Mouse (Mus musculus): ENCODE data around the gene Zfp988. TPM values are rescaled to one million over a fixed set of nuclear protein-coding genes. Genes with fewer than 3 reads are reported as not detected.
"Not testable (repeated sequence)": the region's sequence is repeated elsewhere in the genome, so short reads cannot be mapped to it uniquely, and the experiment has no call there.

Gene Zfp988
- total and polyA plus RNA-seq, 2 experiments = not detected

- WGBS = 59% methylated on average over 3 of the region's 3 CpGs
- not testable (repeated sequence) for H3K27ac ChIP-seq (replicated peaks; ENCODE audit: insufficient read depth, low read depth, low read length); H3K36me3 ChIP-seq (ENCODE audit: control insufficient read depth, insufficient read depth, low read length); H3K79me2 ChIP-seq (ENCODE audit: control insufficient read depth, insufficient read depth, low read length); H3K27me3 ChIP-seq (ENCODE audit: control insufficient read depth, insufficient read depth, low read length); H3K9ac ChIP-seq (ENCODE audit: low read depth, low read length); H3K4me1 ChIP-seq (ENCODE audit: control insufficient read depth, insufficient read depth, low read length); H3K4me3 ChIP-seq (ENCODE audit: insufficient read depth, low read depth, low read length); DNase-seq (ENCODE audit: extremely low read depth, low read depth, low spot score)
Observed at GRCm38 (mm10) chr4:147298585-147298984, 6.9 kb upstream of the Zfp988 start.

DNA sequence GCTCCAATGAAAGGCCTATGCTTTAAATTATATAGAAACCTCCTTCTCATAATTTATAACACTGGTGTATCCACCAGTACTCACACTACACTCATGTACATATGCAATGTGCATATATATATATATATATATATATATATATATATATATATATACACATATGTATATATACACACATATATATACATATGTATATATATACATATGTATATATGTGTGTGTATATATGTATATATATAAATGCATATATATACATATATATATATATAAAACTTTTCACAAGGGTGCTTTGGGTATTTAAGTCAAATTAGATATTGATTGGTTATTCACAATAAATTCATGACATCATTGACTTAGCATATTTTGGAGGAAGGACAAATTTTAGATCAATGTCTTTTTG, 3.1 kb upstream of the Zfp988 start:
- H3K36me3 ChIP-seq (ENCODE audit: control insufficient read depth, insufficient read depth, low read length); H3K9ac ChIP-seq (ENCODE audit: low read depth, low read length); H3K27ac ChIP-seq (replicated peaks; ENCODE audit: insufficient read depth, low read depth, low read length); H3K27me3 ChIP-seq (ENCODE audit: control insufficient read depth, insufficient read depth, low read length); DNase-seq (ENCODE audit: extremely low read depth, low read depth, low spot score); H3K4me1 ChIP-seq (ENCODE audit: control insufficient read depth, insufficient read depth, low read length); H3K79me2 ChIP-seq (ENCODE audit: control insufficient read depth, insufficient read depth, low read length); H3K4me3 ChIP-seq (ENCODE audit: insufficient read depth, low read depth, low read length): not testable (repeated sequence)

DNA sequence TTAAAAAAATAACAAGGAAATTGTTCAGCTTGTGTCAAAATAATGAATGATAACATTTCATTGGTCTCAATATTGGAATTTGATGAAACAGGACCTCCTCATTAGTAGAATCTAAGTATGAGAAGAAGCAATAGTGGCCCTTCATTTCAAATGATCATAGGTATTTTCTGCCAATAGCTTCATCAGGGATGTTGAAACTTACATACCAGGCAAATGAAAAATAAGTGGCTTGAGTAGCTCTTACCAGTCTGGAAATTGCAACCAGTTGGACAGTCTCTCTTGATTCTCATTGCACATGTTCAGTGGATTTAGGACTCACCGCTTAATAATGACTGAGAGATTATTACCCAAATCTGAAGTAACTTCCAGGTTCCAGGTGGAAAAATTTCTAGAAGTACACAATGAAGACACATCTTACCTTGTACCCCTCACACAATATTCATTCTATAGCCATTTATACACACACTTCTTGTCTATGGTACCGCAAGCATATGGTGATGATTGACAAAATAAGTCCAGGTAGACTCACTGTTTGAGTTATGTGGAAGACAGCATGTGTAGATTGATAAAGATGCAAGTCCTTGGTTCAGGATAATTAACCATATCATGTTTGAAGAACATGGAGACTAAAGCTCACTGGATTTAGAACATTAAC, 29.7 kb downstream of the Zfp988 start:
- not testable (repeated sequence) for H3K27me3 ChIP-seq (ENCODE audit: control insufficient read depth, insufficient read depth, low read length); H3K79me2 ChIP-seq (ENCODE audit: control insufficient read depth, insufficient read depth, low read length); H3K27ac ChIP-seq (replicated peaks; ENCODE audit: insufficient read depth, low read depth, low read length); DNase-seq (ENCODE audit: extremely low read depth, low read depth, low spot score); H3K4me3 ChIP-seq (ENCODE audit: insufficient read depth, low read depth, low read length); H3K9ac ChIP-seq (ENCODE audit: low read depth, low read length); H3K4me1 ChIP-seq (ENCODE audit: control insufficient read depth, insufficient read depth, low read length); H3K36me3 ChIP-seq (ENCODE audit: control insufficient read depth, insufficient read depth, low read length)
- 88% methylated on average over 2 of the region's 2 CpGs for WGBS

GRCm38 (mm10) chr4:147335691-147336367, 30.4 kb downstream of the Zfp988 start:
- H3K36me3 ChIP-seq (ENCODE audit: control insufficient read depth, insufficient read depth, low read length); H3K4me1 ChIP-seq (ENCODE audit: control insufficient read depth, insufficient read depth, low read length); H3K79me2 ChIP-seq (ENCODE audit: control insufficient read depth, insufficient read depth, low read length); H3K27me3 ChIP-seq (ENCODE audit: control insufficient read depth, insufficient read depth, low read length); H3K4me3 ChIP-seq (ENCODE audit: insufficient read depth, low read depth, low read length); DNase-seq (ENCODE audit: extremely low read depth, low read depth, low spot score); H3K27ac ChIP-seq (replicated peaks; ENCODE audit: insufficient read depth, low read depth, low read length); H3K9ac ChIP-seq (ENCODE audit: low read depth, low read length): not testable (repeated sequence)
- whole genome bisulfite sequencing = 23% methylated on average over 1 of the region's 1 CpGs

GRCm38 (mm10) chr4:147336368-147337195, 31.1 kb downstream of the Zfp988 start:
- H3K4me1 ChIP-seq (ENCODE audit: control insufficient read depth, insufficient read depth, low read length); H3K36me3 ChIP-seq (ENCODE audit: control insufficient read depth, insufficient read depth, low read length); H3K9ac ChIP-seq (ENCODE audit: low read depth, low read length); H3K79me2 ChIP-seq (ENCODE audit: control insufficient read depth, insufficient read depth, low read length); H3K27ac ChIP-seq (replicated peaks; ENCODE audit: insufficient read depth, low read depth, low read length); DNase-seq (ENCODE audit: extremely low read depth, low read depth, low spot score); H3K4me3 ChIP-seq (ENCODE audit: insufficient read depth, low read depth, low read length); H3K27me3 ChIP-seq (ENCODE audit: control insufficient read depth, insufficient read depth, low read length): not testable (repeated sequence)
- WGBS = 63% methylated on average over 6 of the region's 6 CpGs

GRCm38 (mm10) chr4:147337520-147337919, 32.0 kb downstream of the Zfp988 start:
- WGBS = 82% methylated on average over 2 of the region's 2 CpGs
- not testable (repeated sequence) for H3K4me1 ChIP-seq (ENCODE audit: control insufficient read depth, insufficient read depth, low read length); DNase-seq (ENCODE audit: extremely low read depth, low read depth, low spot score); H3K27ac ChIP-seq (replicated peaks; ENCODE audit: insufficient read depth, low read depth, low read length); H3K9ac ChIP-seq (ENCODE audit: low read depth, low read length); H3K27me3 ChIP-seq (ENCODE audit: control insufficient read depth, insufficient read depth, low read length); H3K4me3 ChIP-seq (ENCODE audit: insufficient read depth, low read depth, low read length); H3K36me3 ChIP-seq (ENCODE audit: control insufficient read depth, insufficient read depth, low read length); H3K79me2 ChIP-seq (ENCODE audit: control insufficient read depth, insufficient read depth, low read length)

All from liver, adult 2 months (tissue).